Mouse (Mus musculus): Measurements from ENCODE around the gene Lbhd1. TPM values are rescaled to one million over a fixed set of nuclear protein-coding genes. Genes with fewer than 3 reads are reported as not detected.
"Not testable (repeated sequence)": the region's sequence is repeated elsewhere in the genome, so short reads cannot be mapped to it uniquely, and the experiment has no call there.

Lbhd1 gene
- polyA plus RNA-seq, 1 experiment, result 3.0 TPM

GRCm38 (mm10) chr19:8887585-8888463, 4.3 kb downstream of the Lbhd1 start:
- no peak for DNase-seq

GRCm38 (mm10) chr19:8888511-8889385, 5.2 kb downstream of the Lbhd1 start, which contains the start of the genes 1810009A15Rik and Gm49416:
Gene 1810009A15Rik (plus strand): TSS chr19:8888853.
Gene Gm49416 (plus strand): TSS chr19:8888926.
- peak; percentile 94 for DNase-seq
- TF ChIP-seq CTCF (IDR thresholded peaks at IDR 0.05; ENCODE audit: borderline replicate concordance, control insufficient read depth, extremely low read depth, insufficient read depth, low read length, poor library complexity) (no peak), POLR2A (IDR thresholded peaks at IDR 0.05; ENCODE audit: control insufficient read depth, extremely low read depth, insufficient read depth, low read length, poor library complexity) (peak; percentile 88)
- Histone ChIP-seq H3K27ac (ENCODE audit: control insufficient read depth, insufficient read depth, low read length) (peak within 1 kb of the TSS; percentile 90), H3K36me3 (ENCODE audit: control insufficient read depth, insufficient read depth, low read length) (peaks cover 6% of the 10 kb centered on the region), H3K27me3 (ENCODE audit: control insufficient read depth, insufficient read depth, low read length) (no peaks in the 10 kb centered on the region), H3K4me3 (ENCODE audit: control insufficient read depth, insufficient read depth, low read length) (peak within 1 kb of the TSS; percentile 81), H3K4me1 (replicated peaks; ENCODE audit: control insufficient read depth, insufficient read depth, low read length) (peaks cover 10% of the 10 kb centered on the region)
- WGBS, result under 1% methylated on average over 58 of the region's 58 CpGs

More at GRCm38 (mm10) chr19:8887585-8888463, 4.3 kb downstream of the Lbhd1 start:
- H3K36me3 ChIP-seq (ENCODE audit: control insufficient read depth, insufficient read depth, low read length), result peaks cover 6% of the 10 kb centered on the region
- H3K27me3 ChIP-seq (ENCODE audit: control insufficient read depth, insufficient read depth, low read length), result no peaks in the 10 kb centered on the region
- no peak overlapping the region for H3K27ac ChIP-seq (ENCODE audit: control insufficient read depth, insufficient read depth, low read length)
- peak overlapping the region; percentile 81 for H3K4me3 ChIP-seq (ENCODE audit: control insufficient read depth, insufficient read depth, low read length)
- TF ChIP-seq CTCF (IDR thresholded peaks at IDR 0.05; ENCODE audit: borderline replicate concordance, control insufficient read depth, extremely low read depth, insufficient read depth, low read length, poor library complexity), result no peak
- no peak for TF ChIP-seq POLR2A (IDR thresholded peaks at IDR 0.05; ENCODE audit: control insufficient read depth, extremely low read depth, insufficient read depth, low read length, poor library complexity)
- 29% methylated on average over 19 of the region's 19 CpGs for WGBS
- peaks cover 8% of the 10 kb centered on the region for H3K4me1 ChIP-seq (replicated peaks; ENCODE audit: control insufficient read depth, insufficient read depth, low read length)

- Histone ChIP-seq H3K4me1 (replicated peaks; ENCODE audit: control insufficient read depth, insufficient read depth, low read length) (peaks cover 16% of the 10 kb centered on the region), H3K27me3 (ENCODE audit: control insufficient read depth, insufficient read depth, low read length) (no peaks in the 10 kb centered on the region), H3K4me3 (ENCODE audit: control insufficient read depth, insufficient read depth, low read length) (peak within 1 kb of the TSS; percentile 98), H3K36me3 (ENCODE audit: control insufficient read depth, insufficient read depth, low read length) (peaks cover 9% of the 10 kb centered on the region), H3K27ac (ENCODE audit: control insufficient read depth, insufficient read depth, low read length) (peak within 1 kb of the TSS; percentile 72)
- TF ChIP-seq CTCF (IDR thresholded peaks at IDR 0.05; ENCODE audit: borderline replicate concordance, control insufficient read depth, extremely low read depth, insufficient read depth, low read length, poor library complexity) (0 out of 2 replicates have a peak, but pooled peaks have one; percentile 27), POLR2A (IDR thresholded peaks at IDR 0.05; ENCODE audit: control insufficient read depth, extremely low read depth, insufficient read depth, low read length, poor library complexity) (peak; percentile 82)
- DNase-seq, result peak; percentile 85
- 2% methylated on average over 54 of the region's 54 CpGs for WGBS
These were observed 9.6 kb downstream of the Lbhd1 start, which contains the start of gene Ints5 for GRCm38 (mm10) chr19:8892829-8893766. Gene Ints5 (plus strand): TSS chr19:8893005.

GRCm38 (mm10) chr19:8895397-8895960, 11.9 kb downstream of the Lbhd1 start:
- peaks cover 6% of the 10 kb centered on the region for H3K36me3 ChIP-seq (ENCODE audit: control insufficient read depth, insufficient read depth, low read length)
- no peak overlapping the region for H3K27ac ChIP-seq (ENCODE audit: control insufficient read depth, insufficient read depth, low read length)
- 91% methylated on average over 9 of the region's 9 CpGs for WGBS
- no peak overlapping the region for H3K4me3 ChIP-seq (ENCODE audit: control insufficient read depth, insufficient read depth, low read length)
- no peak for DNase-seq
- TF ChIP-seq CTCF (IDR thresholded peaks at IDR 0.05; ENCODE audit: borderline replicate concordance, control insufficient read depth, extremely low read depth, insufficient read depth, low read length, poor library complexity) (no peak), POLR2A (IDR thresholded peaks at IDR 0.05; ENCODE audit: control insufficient read depth, extremely low read depth, insufficient read depth, low read length, poor library complexity) (no peak)
- peaks cover 13% of the 10 kb centered on the region for H3K4me1 ChIP-seq (replicated peaks; ENCODE audit: control insufficient read depth, insufficient read depth, low read length)
- no peaks in the 10 kb centered on the region for H3K27me3 ChIP-seq (ENCODE audit: control insufficient read depth, insufficient read depth, low read length)

- H3K36me3 ChIP-seq (ENCODE audit: control insufficient read depth, insufficient read depth, low read length); DNase-seq; H3K27me3 ChIP-seq (ENCODE audit: control insufficient read depth, insufficient read depth, low read length); H3K4me3 ChIP-seq (ENCODE audit: control insufficient read depth, insufficient read depth, low read length); H3K27ac ChIP-seq (ENCODE audit: control insufficient read depth, insufficient read depth, low read length): not testable (repeated sequence)
- H3K4me1 ChIP-seq (replicated peaks; ENCODE audit: control insufficient read depth, insufficient read depth, low read length), result peaks cover 13% of the 10 kb centered on the region
- 94% methylated on average over 5 of the region's 5 CpGs for WGBS
These were observed 12.7 kb downstream of the Lbhd1 start for GRCm38 (mm10) chr19:8896231-8896630.
